Mouse (Mus musculus): Measurements from ENCODE around the gene Zc3h14.

The Zc3h14 gene

GRCm38 (mm10) chr12:98746746-98747379 is at the start of gene Zc3h14:
Zc3h14 (plus strand) TSS chr12:98746964.
- peak; percentile 94 for DNase-seq (ENCODE audit: extremely low spot score)

GRCm38 (mm10) chr12:98697202-98697601 is 49.6 kb upstream of the Zc3h14 start:
- no peak for DNase-seq (ENCODE audit: extremely low spot score)

GRCm38 (mm10) chr12:98701564-98701963 is 45.2 kb upstream of the Zc3h14 start:
- DNase-seq (ENCODE audit: extremely low spot score), result no peak

- DNase-seq (ENCODE audit: extremely low spot score), result no peak
Observed at GRCm38 (mm10) chr12:98703554-98703953, 43.2 kb upstream of the Zc3h14 start.

GRCm38 (mm10) chr12:98703961-98704360 is 42.8 kb upstream of the Zc3h14 start:
- DNase-seq (ENCODE audit: extremely low spot score), result no peak

- no peak for DNase-seq (ENCODE audit: extremely low spot score)
Observed at GRCm38 (mm10) chr12:98712819-98713218, 33.9 kb upstream of the Zc3h14 start.

- DNase-seq (ENCODE audit: extremely low spot score), result peak; percentile 14
Observed at GRCm38 (mm10) chr12:98713621-98714103, 33.1 kb upstream of the Zc3h14 start.

GRCm38 (mm10) chr12:98714757-98715156 is 32.0 kb upstream of the Zc3h14 start:
- peak; percentile 68 for DNase-seq (ENCODE audit: extremely low spot score)

- DNase-seq (ENCODE audit: extremely low spot score), result no peak
Observed at GRCm38 (mm10) chr12:98716142-98716541, 30.6 kb upstream of the Zc3h14 start.

GRCm38 (mm10) chr12:98720628-98721027 is 26.1 kb upstream of the Zc3h14 start:
- no peak for DNase-seq (ENCODE audit: extremely low spot score)

GRCm38 (mm10) chr12:98721030-98721429 is 25.7 kb upstream of the Zc3h14 start:
- no peak for DNase-seq (ENCODE audit: extremely low spot score)

GRCm38 (mm10) chr12:98724224-98724623 is 22.5 kb upstream of the Zc3h14 start:
- DNase-seq (ENCODE audit: extremely low spot score), result no peak

- DNase-seq (ENCODE audit: extremely low spot score), result no peak
Observed at GRCm38 (mm10) chr12:98724976-98725375, 21.8 kb upstream of the Zc3h14 start.

- no peak for DNase-seq (ENCODE audit: extremely low spot score)
Observed at GRCm38 (mm10) chr12:98726078-98726477, 20.7 kb upstream of the Zc3h14 start.

- no peak for DNase-seq (ENCODE audit: extremely low spot score)
Observed at GRCm38 (mm10) chr12:98727186-98727585, 19.6 kb upstream of the Zc3h14 start.

- DNase-seq (ENCODE audit: extremely low spot score), result no peak
Observed at GRCm38 (mm10) chr12:98730682-98731081, 16.1 kb upstream of the Zc3h14 start.

GRCm38 (mm10) chr12:98733165-98733564 is 13.6 kb upstream of the Zc3h14 start:
- DNase-seq (ENCODE audit: extremely low spot score), result no peak

- no peak for DNase-seq (ENCODE audit: extremely low spot score)
Observed at GRCm38 (mm10) chr12:98733776-98734175, 13.0 kb upstream of the Zc3h14 start.

- DNase-seq (ENCODE audit: extremely low spot score), result peak; percentile 91
Observed at GRCm38 (mm10) chr12:98734246-98734879, 12.4 kb upstream of the Zc3h14 start.

GRCm38 (mm10) chr12:98734880-98735801 is 11.6 kb upstream of the Zc3h14 start:
- DNase-seq (ENCODE audit: extremely low spot score), result no peak

- DNase-seq (ENCODE audit: extremely low spot score), result peak; percentile 66
Observed at GRCm38 (mm10) chr12:98736951-98737800, 9.6 kb upstream of the Zc3h14 start, which contains the start of gene Ptpn21. Ptpn21 (minus strand) TSS chr12:98737405.

Measured in embryo, embryonic 9.5 days (tissue).